Mouse (Mus musculus): ENCODE data around the gene Acsl3. TPM values are rescaled to one million over a fixed set of nuclear protein-coding genes. Genes with fewer than 3 reads are reported as not detected.

Gene Acsl3
- polyA plus RNA-seq (2015; fragmentation: Nextera tagmentation; extraction: Ambion mirVana), result 65.9 and 75.1 TPM in 2 replicates

GRCm38 (mm10) chr1:78657671-78658440 lies at the start of gene Acsl3, which contains the start of gene Utp14b:
Gene Acsl3 (plus strand): TSS chr1:78657825.
Gene Utp14b (plus strand): TSS chr1:78658038.
- H3K27ac ChIP-seq, result peak within 1 kb of the TSS; percentile 97
- H3K27me3 ChIP-seq, result no peaks in the 10 kb centered on the region
- ATAC-seq (ENCODE audit: insufficient number of reproducible peaks, insufficient read depth, low FRiP score, low TSS enrichment, low read depth), result peak; percentile 98
- H3K4me2 ChIP-seq, result peak within 1 kb of the TSS; percentile 76
- no peaks in the 10 kb centered on the region for H3K36me3 ChIP-seq
- H3K9ac ChIP-seq, result peak within 1 kb of the TSS; percentile 99
- no peaks in the 10 kb centered on the region for H3K9me3 ChIP-seq
- under 1% methylated on average over 101 of the region's 104 CpGs for WGBS
- H3K4me3 ChIP-seq, result peak within 1 kb of the TSS; percentile 94
- H3K4me1 ChIP-seq, result peaks cover 40% of the 10 kb centered on the region

GRCm38 (mm10) chr1:78609134-78609907 lies 48.3 kb upstream of the Acsl3 start:
- Histone ChIP-seq H3K36me3 (no peaks in the 10 kb centered on the region), H3K4me1 (peaks cover 7% of the 10 kb centered on the region), H3K9ac (no peak overlapping the region), H3K4me3 (no peak overlapping the region), H3K27me3 (no peaks in the 10 kb centered on the region; the same call in 1 of the 2 replicates), H3K9me3 (no peaks in the 10 kb centered on the region), H3K27ac (peak overlapping the region; percentile 55; the same call in 1 of the 2 replicates), H3K4me2 (0 out of 2 replicates have a peak overlapping the region, but pooled peaks have one; percentile 2)
- no peak for ATAC-seq (ENCODE audit: insufficient number of reproducible peaks, insufficient read depth, low FRiP score, low TSS enrichment, low read depth)
- WGBS, result 8% methylated on average over 12 of the region's 12 CpGs

GRCm38 (mm10) chr1:78611039-78611438 lies 46.6 kb upstream of the Acsl3 start:
- 44% methylated on average over 4 of the region's 4 CpGs for WGBS
- H3K4me3 ChIP-seq, result no peak overlapping the region

GRCm38 (mm10) chr1:78612959-78613358 lies 44.7 kb upstream of the Acsl3 start:
- Histone ChIP-seq H3K27ac (no peak overlapping the region), H3K27me3 (no peaks in the 10 kb centered on the region; the same call in 1 of the 2 replicates), H3K9ac (no peak overlapping the region), H3K4me2 (no peak overlapping the region), H3K4me1 (peaks cover 7% of the 10 kb centered on the region), H3K9me3 (no peaks in the 10 kb centered on the region), H3K4me3 (no peak overlapping the region), H3K36me3 (no peaks in the 10 kb centered on the region)
- 60% methylated on average over 1 of the region's 1 CpGs for WGBS
- no peak for ATAC-seq (ENCODE audit: insufficient number of reproducible peaks, insufficient read depth, low FRiP score, low TSS enrichment, low read depth)

More at GRCm38 (mm10) chr1:78611039-78611438, 46.6 kb upstream of the Acsl3 start:
- Histone ChIP-seq H3K4me1 (peaks cover 7% of the 10 kb centered on the region), H3K9me3 (no peaks in the 10 kb centered on the region), H3K27ac (no peak overlapping the region), H3K9ac (no peak overlapping the region), H3K4me2 (no peak overlapping the region), H3K36me3 (no peaks in the 10 kb centered on the region), H3K27me3 (no peaks in the 10 kb centered on the region; the same call in 1 of the 2 replicates)
- no peak for ATAC-seq (ENCODE audit: insufficient number of reproducible peaks, insufficient read depth, low FRiP score, low TSS enrichment, low read depth)

GRCm38 (mm10) chr1:78624352-78624751 lies 33.3 kb upstream of the Acsl3 start:
- no peak for ATAC-seq (ENCODE audit: insufficient number of reproducible peaks, insufficient read depth, low FRiP score, low TSS enrichment, low read depth)

GRCm38 (mm10) chr1:78634486-78634885 lies 23.1 kb upstream of the Acsl3 start:
- Histone ChIP-seq H3K27ac (no peak overlapping the region), H3K4me1 (no peaks in the 10 kb centered on the region), H3K4me2 (no peak overlapping the region), H3K36me3 (no peaks in the 10 kb centered on the region), H3K9ac (no peak overlapping the region), H3K27me3 (no peaks in the 10 kb centered on the region), H3K9me3 (no peaks in the 10 kb centered on the region), H3K4me3 (no peak overlapping the region)
- ATAC-seq (ENCODE audit: insufficient number of reproducible peaks, insufficient read depth, low FRiP score, low TSS enrichment, low read depth), result no peak
- WGBS, result 58% methylated on average over 3 of the region's 3 CpGs

More at GRCm38 (mm10) chr1:78624352-78624751, 33.3 kb upstream of the Acsl3 start:
- H3K9ac ChIP-seq, result no peak overlapping the region
- H3K4me3 ChIP-seq, result no peak overlapping the region
- no peaks in the 10 kb centered on the region for H3K9me3 ChIP-seq
- no peaks in the 10 kb centered on the region for H3K4me1 ChIP-seq
- WGBS, result 94% methylated on average over 2 of the region's 2 CpGs
- H3K27ac ChIP-seq, result no peak overlapping the region
- H3K4me2 ChIP-seq, result no peak overlapping the region
- H3K36me3 ChIP-seq, result no peaks in the 10 kb centered on the region
- H3K27me3 ChIP-seq, result no peaks in the 10 kb centered on the region

GRCm38 (mm10) chr1:78640871-78641270 lies 16.8 kb upstream of the Acsl3 start:
- Histone ChIP-seq H3K27me3 (no peaks in the 10 kb centered on the region), H3K9ac (no peak overlapping the region), H3K4me2 (no peak overlapping the region), H3K9me3 (no peaks in the 10 kb centered on the region), H3K27ac (no peak overlapping the region), H3K4me1 (0 out of 2 replicates have a peak, but pooled peaks cover 5% of the 10 kb centered on the region), H3K36me3 (no peaks in the 10 kb centered on the region), H3K4me3 (no peak overlapping the region)
- no peak for ATAC-seq (ENCODE audit: insufficient number of reproducible peaks, insufficient read depth, low FRiP score, low TSS enrichment, low read depth)

GRCm38 (mm10) chr1:78641791-78642190 lies 15.8 kb upstream of the Acsl3 start:
- Histone ChIP-seq H3K27me3 (no peaks in the 10 kb centered on the region), H3K9me3 (no peaks in the 10 kb centered on the region), H3K9ac (no peak overlapping the region), H3K4me3 (no peak overlapping the region), H3K4me2 (no peak overlapping the region), H3K4me1 (0 out of 2 replicates have a peak, but pooled peaks cover 5% of the 10 kb centered on the region), H3K36me3 (no peaks in the 10 kb centered on the region), H3K27ac (no peak overlapping the region)
- 96% methylated on average over 3 of the region's 3 CpGs for WGBS
- no peak for ATAC-seq (ENCODE audit: insufficient number of reproducible peaks, insufficient read depth, low FRiP score, low TSS enrichment, low read depth)

GRCm38 (mm10) chr1:78642197-78642596 lies 15.4 kb upstream of the Acsl3 start:
- no peaks in the 10 kb centered on the region for H3K36me3 ChIP-seq
- peaks cover 7% of the 10 kb centered on the region; the same call in 1 of the 2 replicates for H3K4me1 ChIP-seq
- H3K27me3 ChIP-seq, result no peaks in the 10 kb centered on the region
- no peak overlapping the region for H3K4me3 ChIP-seq
- H3K9me3 ChIP-seq, result no peaks in the 10 kb centered on the region
- H3K9ac ChIP-seq, result no peak overlapping the region
- no peak overlapping the region for H3K27ac ChIP-seq
- 55% methylated on average over 2 of the region's 2 CpGs for WGBS
- no peak; the same call in 1 of the 2 replicates for ATAC-seq (ENCODE audit: insufficient number of reproducible peaks, insufficient read depth, low FRiP score, low TSS enrichment, low read depth)
- no peak overlapping the region for H3K4me2 ChIP-seq

GRCm38 (mm10) chr1:78647317-78647885 lies 10.2 kb upstream of the Acsl3 start:
- Histone ChIP-seq H3K27me3 (no peaks in the 10 kb centered on the region), H3K9me3 (no peaks in the 10 kb centered on the region), H3K4me2 (no peak overlapping the region), H3K4me3 (no peak overlapping the region), H3K9ac (no peak overlapping the region), H3K27ac (peak overlapping the region; percentile 7; the same call in 1 of the 2 replicates), H3K36me3 (no peaks in the 10 kb centered on the region), H3K4me1 (peaks cover 19% of the 10 kb centered on the region)
- WGBS, result 47% methylated on average over 8 of the region's 8 CpGs
- no peak for ATAC-seq (ENCODE audit: insufficient number of reproducible peaks, insufficient read depth, low FRiP score, low TSS enrichment, low read depth)

- peak; percentile 72 for ATAC-seq (ENCODE audit: insufficient number of reproducible peaks, insufficient read depth, low FRiP score, low TSS enrichment, low read depth)
- peaks cover 15% of the 10 kb centered on the region for H3K4me1 ChIP-seq
- 25% methylated on average over 6 of the region's 6 CpGs for WGBS
- H3K27me3 ChIP-seq, result no peaks in the 10 kb centered on the region
- H3K9ac ChIP-seq, result no peak overlapping the region
- no peak overlapping the region for H3K4me2 ChIP-seq
- no peak overlapping the region for H3K4me3 ChIP-seq
- H3K27ac ChIP-seq, result peak overlapping the region; percentile 63
- no peaks in the 10 kb centered on the region for H3K36me3 ChIP-seq
- H3K9me3 ChIP-seq, result no peaks in the 10 kb centered on the region
Observed at GRCm38 (mm10) chr1:78649269-78650061, 8.2 kb upstream of the Acsl3 start.

All from embryonic facial prominence, embryonic 13.5 days (tissue).